In the genomic region with DNA sequence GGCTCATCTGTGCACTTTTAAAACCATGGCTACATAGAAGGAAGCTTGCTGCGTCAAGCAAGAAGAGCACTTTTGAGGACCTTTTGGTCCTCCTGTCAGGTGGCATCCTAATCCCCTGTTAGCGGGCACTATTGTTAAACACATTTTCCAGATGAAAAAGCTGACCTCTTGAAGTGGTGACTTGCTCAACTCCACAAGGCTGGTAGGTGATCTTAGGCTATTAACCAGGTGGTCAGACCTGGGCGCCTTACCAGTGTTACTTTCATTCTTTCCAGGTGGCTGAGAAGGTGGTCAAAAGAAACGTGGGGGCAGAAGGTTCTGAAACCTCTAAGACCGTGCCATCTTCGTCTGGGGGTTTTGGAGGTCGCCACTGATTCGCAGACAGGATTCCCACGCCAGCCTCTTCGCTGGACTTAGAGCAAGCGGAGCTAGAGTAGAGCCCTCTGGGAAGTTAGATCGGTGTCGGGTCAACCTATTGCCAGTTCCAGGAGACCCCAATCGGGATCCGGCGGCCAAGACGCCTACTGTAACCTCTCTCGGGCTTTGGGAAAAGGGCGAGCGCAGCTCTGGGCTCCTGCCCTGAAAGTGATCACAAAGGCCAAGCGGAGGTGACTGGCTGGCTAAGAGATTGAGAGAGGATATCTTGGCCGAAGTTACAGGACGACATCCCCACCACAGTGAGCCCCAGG, we compare ENCODE assay signal across 8 mouse cellular contexts. TPM values are rescaled to one million over a fixed set of nuclear protein-coding genes. Genes with fewer than 3 reads are reported as not detected.
DNase-seq lines count a peak whose midpoint lies in the region; ATAC-seq and TF ChIP-seq lines count a peak whose summit lies in the region.

No protein-coding gene starts in this region.

- peaks cover 42% of the 10 kb centered on the region for H3K4me1 ChIP-seq in heart, embryonic 15.5 days (replicated peaks)
- peaks cover 90% of the 10 kb centered on the region for H3K4me1 ChIP-seq in E14TG2a.4 (replicated peaks; ENCODE audit: low read depth, low read length)
- peaks cover 17% of the 10 kb centered on the region for H3K4me1 ChIP-seq in forebrain, embryonic 15.5 days
- peaks cover 10% of the 10 kb centered on the region; the same call in 1 of the 2 replicates for H3K4me1 ChIP-seq in lung, postnatal 0 days (ENCODE audit: insufficient read depth, low read depth, low read length)

- H3K9me3 ChIP-seq in heart, embryonic 15.5 days (replicated peaks), result no peaks in the 10 kb centered on the region
- no peaks in the 10 kb centered on the region for H3K9me3 ChIP-seq in E14TG2a.4 (ENCODE audit: low read length)
- no peaks in the 10 kb centered on the region for H3K9me3 ChIP-seq in forebrain, embryonic 15.5 days
- no peaks in the 10 kb centered on the region for H3K9me3 ChIP-seq in lung, postnatal 0 days (ENCODE audit: low read length)

- peaks cover 10% of the 10 kb centered on the region; the same call in 1 of the 2 replicates for H3K36me3 ChIP-seq in heart, embryonic 15.5 days
- peaks cover 49% of the 10 kb centered on the region for H3K36me3 ChIP-seq in E14TG2a.4 (ENCODE audit: insufficient read depth, low read length)
- H3K36me3 ChIP-seq in forebrain, embryonic 15.5 days, result peaks cover 5% of the 10 kb centered on the region; the same call in 1 of the 2 replicates
- H3K36me3 ChIP-seq in lung, postnatal 0 days (ENCODE audit: insufficient read depth, low read length), result peaks cover 5% of the 10 kb centered on the region

- 6% methylated on average over 23 of the region's 23 CpGs for WGBS in heart, embryonic 15.5 days
- WGBS in forebrain, embryonic 15.5 days, result 5% methylated on average over 23 of the region's 23 CpGs
- 4% methylated on average over 23 of the region's 23 CpGs for WGBS in lung, postnatal 0 days

- peak overlapping the region; percentile 95 for H3K4me2 ChIP-seq in heart, embryonic 15.5 days
- peak overlapping the region; percentile 99 for H3K4me2 ChIP-seq in forebrain, embryonic 15.5 days (replicated peaks)
- peak overlapping the region; percentile 87 for H3K4me2 ChIP-seq in lung, postnatal 0 days (replicated peaks; ENCODE audit: low read depth, low read length)

- intact Hi-C loops in heart, postnatal 25 days (cut with DNase I), result loop anchor here (2.0 kb wide), 1 partner anchor 37 kb away; the partner anchor contains the start of gene Pi4k2a

- no peaks in the 10 kb centered on the region for H3K27me3 ChIP-seq in heart, embryonic 15.5 days
- H3K27me3 ChIP-seq in E14TG2a.4 (ENCODE audit: insufficient read depth, low read length), result no peaks in the 10 kb centered on the region
- no peaks in the 10 kb centered on the region for H3K27me3 ChIP-seq in forebrain, embryonic 15.5 days
- no peaks in the 10 kb centered on the region for H3K27me3 ChIP-seq in lung, postnatal 0 days (replicated peaks; ENCODE audit: insufficient read depth, low read length)

- no peak for TF ChIP-seq CTCF in E14TG2a.4 (conservative IDR thresholded peaks at IDR 0.05; ENCODE audit: low read length)
- no peak for TF ChIP-seq CTCF in lung, postnatal 0 days (IDR thresholded peaks at IDR 0.05)

- no peak for ATAC-seq in heart, embryonic 15.5 days (replicated peaks; ENCODE audit: insufficient number of reproducible peaks, insufficient read depth, low FRiP score, low read depth)
- ATAC-seq in forebrain, embryonic 15.5 days (replicated peaks), result no peak; the same call in 1 of the 2 replicates
- ATAC-seq in lung, postnatal 0 days, result no peak

- DNase-seq in heart, postnatal 25 days (ENCODE audit: low spot score), result no peak
- peak; percentile 45 for DNase-seq in lung, postnatal 0 days (ENCODE audit: low spot score)
- DNase-seq in layer of hippocampus, adult 18-20 months (ENCODE audit: low spot score in 2 of 2), result no peak
- DNase-seq in urinary bladder, adult 2 months (ENCODE audit: low spot score), result no peak
- DNase-seq in urinary bladder, postnatal 25 days (ENCODE audit: low spot score), result no peak

- no peak for TF ChIP-seq EP300 in lung, postnatal 0 days (IDR thresholded peaks at IDR 0.05)

- peak overlapping the region; percentile 75 for H3K4me3 ChIP-seq in heart, embryonic 15.5 days
- H3K4me3 ChIP-seq in E14TG2a.4 (replicated peaks; ENCODE audit: low read length), result peak overlapping the region; percentile 96
- peak overlapping the region; percentile 78 for H3K4me3 ChIP-seq in forebrain, embryonic 15.5 days
- peak overlapping the region; percentile 58 for H3K4me3 ChIP-seq in lung, postnatal 0 days (ENCODE audit: low read depth, low read length)

- peak overlapping the region; percentile 92 for H3K27ac ChIP-seq in heart, embryonic 15.5 days
- peak overlapping the region; percentile 58; the same call in 1 of the 2 replicates for H3K27ac ChIP-seq in forebrain, embryonic 15.5 days (replicated peaks)
- H3K27ac ChIP-seq in lung, postnatal 0 days (ENCODE audit: low read length), result peak overlapping the region; percentile 95

- peak overlapping the region; percentile 85 for H3K9ac ChIP-seq in heart, embryonic 15.5 days
- peak overlapping the region; percentile 58 for H3K9ac ChIP-seq in forebrain, embryonic 15.5 days (replicated peaks)
- H3K9ac ChIP-seq in lung, postnatal 0 days (replicated peaks; ENCODE audit: low read depth), result peak overlapping the region; percentile 89

RNA-seq across cellular contexts. Expression of gene Avpi1, which starts 0.7 kb away (rescaled TPM):
- polyA plus RNA-seq in heart, embryonic 15.5 days (2015; fragmentation: Nextera tagmentation; extraction: Ambion mirVana), result 29.7 and 34.1 TPM in 2 replicates
- total RNA-seq in heart, postnatal 25 days (2021), result 10 to 100 TPM in 1 of 2 experiments, 1 to 10 TPM in 1; 9.7 to 14.5 TPM
- polyA plus RNA-seq in forebrain, embryonic 15.5 days (2015; fragmentation: Nextera tagmentation; extraction: Ambion mirVana), result 7.2 and 8.1 TPM in 2 replicates
- 114 and 135 TPM in 2 replicates for polyA plus RNA-seq in lung, postnatal 0 days (2015; fragmentation: Nextera tagmentation; extraction: Ambion mirVana)
- total RNA-seq in layer of hippocampus, adult 18-20 months (2021), result 10 to 100 TPM; 18.8 to 20.6 TPM
- 28.6 and 29.1 TPM in 2 replicates for polyA plus RNA-seq in urinary bladder, adult 2 months (2012; rRNA removed)

RNA-seq across cellular contexts. Expression of gene Marveld1, which starts 19.0 kb away (rescaled TPM):
- 15.8 and 24.0 TPM in 2 replicates for polyA plus RNA-seq in heart, embryonic 15.5 days (2015; fragmentation: Nextera tagmentation; extraction: Ambion mirVana)
- 10 to 100 TPM; 20.9 to 24.3 TPM for total RNA-seq in heart, postnatal 25 days (2021)
- polyA plus RNA-seq in forebrain, embryonic 15.5 days (2015; fragmentation: Nextera tagmentation; extraction: Ambion mirVana), result 1.7 and 2.6 TPM in 2 replicates
- 23.0 and 23.1 TPM in 2 replicates for polyA plus RNA-seq in lung, postnatal 0 days (2015; fragmentation: Nextera tagmentation; extraction: Ambion mirVana)
- 1 to 10 TPM; 5.1 to 5.8 TPM for total RNA-seq in layer of hippocampus, adult 18-20 months (2021)
- 186 and 267 TPM in 2 replicates for polyA plus RNA-seq in urinary bladder, adult 2 months (2012; rRNA removed)

RNA-seq across cellular contexts. Expression of gene Zfyve27, which starts 35.6 kb away (rescaled TPM):
- 18.4 and 26.7 TPM in 2 replicates for polyA plus RNA-seq in heart, embryonic 15.5 days (2015; fragmentation: Nextera tagmentation; extraction: Ambion mirVana)
- total RNA-seq in heart, postnatal 25 days (2021), result 10 to 100 TPM; 18.3 to 23.0 TPM
- polyA plus RNA-seq in forebrain, embryonic 15.5 days (2015; fragmentation: Nextera tagmentation; extraction: Ambion mirVana), result 64.1 and 64.8 TPM in 2 replicates
- polyA plus RNA-seq in lung, postnatal 0 days (2015; fragmentation: Nextera tagmentation; extraction: Ambion mirVana), result 25.3 and 27.7 TPM in 2 replicates
- total RNA-seq in layer of hippocampus, adult 18-20 months (2021), result 10 to 100 TPM; 90.6 to 94.5 TPM
- polyA plus RNA-seq in urinary bladder, adult 2 months (2012; rRNA removed), result 43.3 and 50.3 TPM in 2 replicates

RNA-seq across cellular contexts. Expression of gene Pi4k2a, which starts 37.9 kb away (rescaled TPM):
- polyA plus RNA-seq in heart, embryonic 15.5 days (2015; fragmentation: Nextera tagmentation; extraction: Ambion mirVana), result 13.3 and 16.1 TPM in 2 replicates
- total RNA-seq in heart, postnatal 25 days (2021), result 10 to 100 TPM; 18.4 to 19.0 TPM
- polyA plus RNA-seq in forebrain, embryonic 15.5 days (2015; fragmentation: Nextera tagmentation; extraction: Ambion mirVana), result 29.4 and 33.6 TPM in 2 replicates
- polyA plus RNA-seq in lung, postnatal 0 days (2015; fragmentation: Nextera tagmentation; extraction: Ambion mirVana), result 24.2 and 24.6 TPM in 2 replicates
- 10 to 100 TPM; 69.2 to 69.6 TPM for total RNA-seq in layer of hippocampus, adult 18-20 months (2021)
- 26.0 and 26.4 TPM in 2 replicates for polyA plus RNA-seq in urinary bladder, adult 2 months (2012; rRNA removed)

RNA-seq across cellular contexts. Expression of gene Morn4, which starts 42.0 kb away (rescaled TPM):
- polyA plus RNA-seq in heart, embryonic 15.5 days (2015; fragmentation: Nextera tagmentation; extraction: Ambion mirVana), result 10.4 and 12.6 TPM in 2 replicates
- total RNA-seq in heart, postnatal 25 days (2021), result 1 to 10 TPM; 3.3 to 3.7 TPM
- 163 and 169 TPM in 2 replicates for polyA plus RNA-seq in forebrain, embryonic 15.5 days (2015; fragmentation: Nextera tagmentation; extraction: Ambion mirVana)
- polyA plus RNA-seq in lung, postnatal 0 days (2015; fragmentation: Nextera tagmentation; extraction: Ambion mirVana), result 5.5 and 5.8 TPM in 2 replicates
- total RNA-seq in layer of hippocampus, adult 18-20 months (2021), result 10 to 100 TPM; 71.3 TPM
- 7.4 and 8.7 TPM in 2 replicates for polyA plus RNA-seq in urinary bladder, adult 2 months (2012; rRNA removed)
